In the genomic region with DNA sequence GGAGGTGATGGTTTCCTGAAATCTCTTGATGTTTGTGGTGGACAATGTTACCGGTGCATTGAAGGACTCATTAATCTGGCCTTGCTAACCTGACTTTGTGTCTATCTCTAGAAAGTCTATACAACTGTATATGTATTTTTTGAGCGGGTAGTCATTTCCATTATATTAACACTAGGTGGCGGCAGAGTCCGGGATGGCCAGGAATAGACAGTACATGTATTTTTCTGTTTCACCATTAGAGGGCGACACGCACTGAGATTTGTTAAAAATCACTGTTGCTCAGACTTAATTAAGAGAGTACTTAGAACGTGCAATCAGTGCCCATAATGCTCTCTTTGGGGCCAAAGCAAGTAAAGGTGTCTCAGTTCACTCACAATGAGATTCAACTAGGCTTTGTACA, we compare ENCODE assay signal across 12 mouse cellular contexts.
DNase-seq lines count a peak whose midpoint lies in the region; TF ChIP-seq lines count a peak whose summit lies in the region.
"Had no signal": no experiment of that assay in that cellular context is flagged by ENCODE, and none has a peak within 500 bp of the region (broad histone marks: within the 10 kb centered on the region; RNA-seq: fewer than 3 reads in every experiment).

No protein-coding gene starts in this region.

- H3K27me3 ChIP-seq in hindbrain, embryonic 10.5 days (ENCODE audit: insufficient read depth, poor library complexity, severe bottlenecking), result no peaks in the 10 kb centered on the region
- H3K27me3 ChIP-seq: embryonic facial prominence, embryonic 15.5 days; kidney, embryonic 15.5 days; liver, embryonic 12.5 days; neural tube, embryonic 15.5 days had no signal

- 56% methylated on average over 7 of the region's 7 CpGs for WGBS in hindbrain, embryonic 10.5 days

- no peaks in the 10 kb centered on the region for H3K36me3 ChIP-seq in ES-E14 (ENCODE audit: control insufficient read depth, insufficient read depth, low read length, poor library complexity, severe bottlenecking)
- no peaks in the 10 kb centered on the region for H3K36me3 ChIP-seq in hindbrain, embryonic 10.5 days
- H3K36me3 ChIP-seq: embryonic facial prominence, embryonic 15.5 days; kidney, embryonic 15.5 days; liver, embryonic 12.5 days; neural tube, embryonic 15.5 days had no signal

- H3K9ac ChIP-seq in ES-E14 (ENCODE audit: insufficient read depth, low read depth, low read length, poor library complexity, severe bottlenecking), result no peak overlapping the region
- H3K9ac ChIP-seq: embryonic facial prominence, embryonic 15.5 days; kidney, embryonic 15.5 days; liver, embryonic 12.5 days; neural tube, embryonic 15.5 days had no signal

- H3K4me3 ChIP-seq in left cerebral cortex, adult 2 months, result no peak overlapping the region
- H3K4me3 ChIP-seq in ES-E14 (ENCODE audit: insufficient read depth in 1 of 2, low read depth in 1 of 2, low read length in 2 of 2, poor library complexity in 1 of 2, severe bottlenecking in 1 of 2), result no peak overlapping the region
- H3K4me3 ChIP-seq in hindbrain, embryonic 10.5 days, result no peak overlapping the region
- H3K4me3 ChIP-seq: embryonic facial prominence, embryonic 15.5 days; kidney, embryonic 15.5 days; liver, embryonic 12.5 days; neural tube, embryonic 15.5 days had no signal

- no peaks in the 10 kb centered on the region for H3K9me3 ChIP-seq in ES-E14 (ENCODE audit: control insufficient read depth, insufficient read depth, low read depth, low read length)
- no peaks in the 10 kb centered on the region for H3K9me3 ChIP-seq in hindbrain, embryonic 10.5 days
- H3K9me3 ChIP-seq: embryonic facial prominence, embryonic 15.5 days; kidney, embryonic 15.5 days; liver, embryonic 12.5 days; neural tube, embryonic 15.5 days had no signal

- TF ChIP-seq POLR2A in brain, embryonic 14.5 days (IDR thresholded peaks at IDR 0.05; ENCODE audit: borderline replicate concordance, extremely low read depth, insufficient read depth, insufficient read length, poor library complexity, severe bottlenecking), result no peak

- intact Hi-C loops in left cerebral cortex, adult 2 months (cut with DNase I), result no loop called here

- peak; percentile 32 for TF ChIP-seq CTCF in left cerebral cortex, adult 2 months (IDR thresholded peaks at IDR 0.05)
- peak; percentile 19; the same call in 1 of the 2 replicates for TF ChIP-seq CTCF in brain, embryonic 14.5 days (IDR thresholded peaks at IDR 0.05; ENCODE audit: borderline replicate concordance, extremely low read depth, insufficient read depth, insufficient read length)

- no peaks in the 10 kb centered on the region for H3K4me1 ChIP-seq in ES-E14 (ENCODE audit: control insufficient read depth in 2 of 2, insufficient read depth in 2 of 2, low read length in 2 of 2, poor library complexity in 1 of 2)
- no peaks in the 10 kb centered on the region for H3K4me1 ChIP-seq in hindbrain, embryonic 10.5 days (replicated peaks)
- H3K4me1 ChIP-seq: embryonic facial prominence, embryonic 15.5 days; kidney, embryonic 15.5 days; liver, embryonic 12.5 days; neural tube, embryonic 15.5 days had no signal

- H3K27ac ChIP-seq in left cerebral cortex, adult 2 months, result no peak overlapping the region
- H3K27ac ChIP-seq in ES-E14 (ENCODE audit: insufficient read depth, low read depth, low read length, poor library complexity, severe bottlenecking), result no peak overlapping the region
- H3K27ac ChIP-seq in hindbrain, embryonic 10.5 days, result no peak overlapping the region
- H3K27ac ChIP-seq: embryonic facial prominence, embryonic 15.5 days; kidney, embryonic 15.5 days; liver, embryonic 12.5 days; neural tube, embryonic 15.5 days had no signal

- in situ Hi-C loops in ES-E14 (cut with MboI; ENCODE audit: low sequenced_read_pairs in 2 of 2, unreplicated experiment in 2 of 2), result no loop called here

- no peak for DNase-seq in left cerebral cortex, adult 2 months (ENCODE audit: extremely low spot score in 1 of 2, low spot score in 2 of 2)
- DNase-seq in left cerebral cortex, adult 8-10 months (ENCODE audit: low spot score in 2 of 2), result no peak
- DNase-seq in ES-E14 (ENCODE audit: low read depth, low spot score), result peak; percentile 19
- no peak for DNase-seq in brain, embryonic 14.5 days (ENCODE audit: low read depth)
- peak; percentile 4 for DNase-seq in mesoderm, embryonic 11.5 days (ENCODE audit: low read depth, low spot score)
- no peak for DNase-seq in frontal cortex, postnatal 14 days (ENCODE audit: low spot score in 2 of 2)
- no peak for DNase-seq in hindbrain, embryonic 10.5 days (ENCODE audit: low spot score)
- DNase-seq: layer of hippocampus, postnatal 36 days had no signal

TF ChIP-seq in ES-E14, 5 proteins besides CTCF, POLR2A, EP300 and RAD21:
- no peak for TF ChIP-seq HCFC1 (IDR thresholded peaks at IDR 0.05; ENCODE audit: borderline replicate concordance, insufficient read depth, low read length)
- peak; percentile 35; the same call in 1 of the 2 replicates for TF ChIP-seq ZC3H11A (IDR thresholded peaks at IDR 0.05; ENCODE audit: borderline replicate concordance, low read depth, low read length)
- TF ChIP-seq ZNF384 (IDR thresholded peaks at IDR 0.05; ENCODE audit: low read depth, low read length), result no peak
- TF ChIP-seq MAFK (IDR thresholded peaks at IDR 0.05; ENCODE audit: insufficient read depth, low read depth, low read length), result no peak
- no peak for TF ChIP-seq CHD2 (IDR thresholded peaks at IDR 0.05; ENCODE audit: low read depth, low read length)

Comparison
In these comparisons a context has a peak if more than half of its experiments do, and no peak if none do; other contexts are left out.
1. DNase-seq: peak in ES-E14 (single experiment) and mesoderm, embryonic 11.5 days (single experiment); none in left cerebral cortex, adult 2 months (0 of 2), left cerebral cortex, adult 8-10 months (0 of 2), brain, embryonic 14.5 days (single experiment), frontal cortex, postnatal 14 days (0 of 2) and hindbrain, embryonic 10.5 days (single experiment).